Mouse (Mus musculus): ENCODE data around the gene Srcin1. TPM values are rescaled to one million over a fixed set of nuclear protein-coding genes. Genes with fewer than 3 reads are reported as not detected.
A peak's percentile ranks its signal among the peaks of the same experiment; 100 is the strongest.

The Srcin1 gene
- polyA plus RNA-seq, 1 experiment from 2014 or later, result 0.83 TPM

DNA sequence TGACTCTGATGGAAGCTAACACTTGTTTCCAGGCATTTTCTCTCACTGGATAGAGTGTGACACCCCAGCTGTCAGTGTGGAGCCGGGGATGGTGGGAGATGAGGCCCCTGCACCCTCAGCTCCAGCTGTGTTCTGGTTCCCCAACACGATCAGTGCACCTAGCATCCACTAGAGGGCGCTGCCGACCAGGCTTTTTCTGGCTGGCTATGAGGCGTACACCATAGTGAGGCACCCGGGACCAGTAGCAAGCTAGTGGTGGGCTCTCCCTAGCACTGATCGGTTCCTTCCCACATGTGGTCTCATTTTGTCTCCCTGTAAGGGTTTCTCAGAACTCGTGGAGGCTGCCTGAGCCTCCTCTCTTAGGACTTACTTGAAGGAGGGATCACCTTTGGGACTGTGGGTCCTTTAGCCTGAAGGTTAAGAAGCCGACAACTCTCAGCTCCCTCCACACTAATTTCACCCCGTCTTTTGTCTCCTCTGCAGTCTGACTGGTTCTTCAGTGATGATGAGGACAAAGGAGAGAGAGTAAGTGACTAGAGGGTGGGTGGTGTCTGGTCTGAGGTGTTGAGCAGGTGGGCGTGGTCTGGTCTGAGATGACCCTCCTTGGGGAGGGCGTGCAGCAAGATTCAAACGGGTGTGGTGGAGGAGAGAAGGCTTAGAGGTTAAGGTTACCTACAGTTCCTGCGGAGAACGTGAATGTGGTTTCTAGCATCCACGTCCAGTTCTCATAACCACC is 86.2 kb downstream of the Srcin1 start:
- 29% methylated on average over 16 of the region's 16 CpGs for WGBS
- Histone ChIP-seq H3K9ac (no peak overlapping the region), H3K4me1 (peaks cover 7% of the 10 kb centered on the region; the same call in 1 of the 2 replicates), H3K27ac (no peak overlapping the region), H3K9me3 (replicated peaks) (no peaks in the 10 kb centered on the region), H3K36me3 (peaks cover 81% of the 10 kb centered on the region), H3K4me3 (replicated peaks) (no peak overlapping the region), H3K4me2 (no peak overlapping the region), H3K27me3 (no peaks in the 10 kb centered on the region)
- ATAC-seq (replicated peaks; ENCODE audit: low FRiP score), result 0 out of 2 replicates have a peak, but pooled peaks have one; percentile 49

DNA sequence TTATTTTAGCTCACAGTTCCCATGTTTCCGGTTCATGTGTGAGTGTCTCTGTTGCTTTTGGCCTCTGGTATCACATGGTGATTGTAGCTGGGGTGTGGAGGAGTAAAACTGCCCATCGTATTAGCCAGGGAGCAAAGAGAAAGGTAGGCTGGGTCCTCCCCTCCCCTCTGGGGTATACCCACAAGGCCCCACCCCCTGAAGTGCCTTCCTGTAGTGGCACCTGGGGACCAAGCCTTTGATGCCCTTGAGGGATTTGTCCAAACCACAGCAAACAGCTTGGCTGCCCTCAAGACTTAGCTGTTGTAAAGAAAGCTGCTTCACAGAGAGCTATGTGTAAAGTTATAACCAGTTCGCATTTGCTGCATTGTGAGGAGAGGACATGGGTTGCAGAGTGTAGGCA is 88.3 kb downstream of the Srcin1 start:
- no peak overlapping the region for H3K4me3 ChIP-seq (replicated peaks)
- H3K9me3 ChIP-seq (replicated peaks), result no peaks in the 10 kb centered on the region
- H3K27ac ChIP-seq, result no peak overlapping the region
- no peak overlapping the region for H3K9ac ChIP-seq
- 46% methylated on average over 3 of the region's 3 CpGs for WGBS
- H3K36me3 ChIP-seq, result peaks cover 74% of the 10 kb centered on the region
- ATAC-seq (replicated peaks; ENCODE audit: low FRiP score), result no peak
- H3K4me1 ChIP-seq, result peaks cover 11% of the 10 kb centered on the region
- H3K4me2 ChIP-seq, result no peak overlapping the region
- no peaks in the 10 kb centered on the region for H3K27me3 ChIP-seq

DNA sequence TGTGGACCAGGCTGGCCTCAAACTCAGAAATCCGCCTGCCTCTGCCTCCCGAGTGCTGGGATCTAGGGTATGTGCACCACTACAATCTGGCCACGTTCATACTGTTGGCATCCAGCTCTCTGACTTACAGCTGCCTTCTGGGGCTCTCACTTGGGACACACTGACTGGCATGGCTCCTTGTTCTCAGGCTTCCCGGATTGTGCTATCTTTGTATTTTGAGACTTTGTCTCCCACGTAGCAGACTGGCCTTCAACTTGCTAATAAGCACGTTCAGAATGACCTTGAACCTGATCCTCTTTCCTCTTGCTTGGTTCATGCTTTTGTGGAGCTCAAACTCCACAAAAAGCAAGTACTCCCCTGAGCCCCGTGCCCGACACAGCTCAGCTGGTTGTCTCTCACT is 90.3 kb downstream of the Srcin1 start:
- no peak for ATAC-seq (replicated peaks; ENCODE audit: low FRiP score)
- Histone ChIP-seq H3K4me1 (peaks cover 23% of the 10 kb centered on the region), H3K27me3 (no peaks in the 10 kb centered on the region), H3K36me3 (peaks cover 64% of the 10 kb centered on the region), H3K9me3 (replicated peaks) (no peaks in the 10 kb centered on the region), H3K27ac (no peak overlapping the region), H3K4me3 (replicated peaks) (no peak overlapping the region), H3K9ac (no peak overlapping the region), H3K4me2 (no peak overlapping the region)
- WGBS, result 58% methylated on average over 8 of the region's 8 CpGs

DNA sequence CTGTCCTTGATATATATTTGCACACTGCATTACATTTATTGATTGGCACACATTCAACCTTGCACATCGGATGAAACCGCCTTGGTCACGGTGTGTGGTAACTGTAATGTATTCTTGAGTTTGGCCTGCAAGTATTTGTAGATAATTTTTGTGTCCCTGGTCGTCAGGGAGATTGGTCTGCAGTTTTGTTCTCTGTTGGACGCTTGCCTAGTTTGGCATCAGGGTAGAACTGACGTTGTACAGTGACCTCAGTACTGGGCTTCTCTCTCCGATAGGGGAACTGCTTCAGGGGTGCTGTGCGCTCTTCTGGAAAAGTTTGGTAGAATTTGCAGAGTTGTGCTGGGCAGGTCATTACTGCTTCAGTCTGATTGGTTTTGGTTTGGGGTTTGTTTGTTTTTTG is 96.2 kb downstream of the Srcin1 start:
- H3K9me3 ChIP-seq (replicated peaks), result no peaks in the 10 kb centered on the region
- ATAC-seq (replicated peaks; ENCODE audit: low FRiP score), result no peak
- H3K36me3 ChIP-seq, result peaks cover 74% of the 10 kb centered on the region
- no peak overlapping the region for H3K27ac ChIP-seq
- H3K4me2 ChIP-seq, result no peak overlapping the region
- H3K4me3 ChIP-seq (replicated peaks), result no peak overlapping the region
- 85% methylated on average over 8 of the region's 8 CpGs for WGBS
- no peak overlapping the region for H3K9ac ChIP-seq
- H3K4me1 ChIP-seq, result peaks cover 30% of the 10 kb centered on the region
- no peaks in the 10 kb centered on the region for H3K27me3 ChIP-seq

DNA sequence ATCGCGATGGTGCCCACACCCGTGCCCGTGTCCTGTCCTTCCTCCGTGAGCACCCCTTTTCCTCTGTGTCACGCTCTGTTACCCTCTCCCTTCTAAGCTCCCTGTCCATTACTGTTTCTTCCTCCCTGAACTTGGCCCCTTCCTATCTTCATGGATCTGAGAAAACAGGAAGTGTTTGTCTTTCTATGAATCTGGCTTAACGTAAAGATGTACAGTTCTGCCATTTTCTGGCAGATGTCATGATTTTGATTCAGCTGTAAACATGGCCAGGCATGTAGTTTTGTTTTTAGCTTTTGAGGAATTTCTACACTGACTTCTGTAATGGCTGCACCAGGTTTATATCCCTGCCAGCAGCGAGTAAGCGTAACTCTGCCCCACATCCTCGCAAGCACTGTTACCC is 96.9 kb downstream of the Srcin1 start:
- H3K4me3 ChIP-seq (replicated peaks), result no peak overlapping the region
- no peaks in the 10 kb centered on the region for H3K9me3 ChIP-seq (replicated peaks)
- H3K4me2 ChIP-seq, result no peak overlapping the region
- H3K27me3 ChIP-seq, result no peaks in the 10 kb centered on the region
- H3K4me1 ChIP-seq, result peaks cover 30% of the 10 kb centered on the region
- no peak for ATAC-seq (replicated peaks; ENCODE audit: low FRiP score)
- 64% methylated on average over 10 of the region's 10 CpGs for WGBS
- no peak overlapping the region for H3K27ac ChIP-seq
- H3K36me3 ChIP-seq, result peaks cover 70% of the 10 kb centered on the region
- no peak overlapping the region for H3K9ac ChIP-seq

DNA sequence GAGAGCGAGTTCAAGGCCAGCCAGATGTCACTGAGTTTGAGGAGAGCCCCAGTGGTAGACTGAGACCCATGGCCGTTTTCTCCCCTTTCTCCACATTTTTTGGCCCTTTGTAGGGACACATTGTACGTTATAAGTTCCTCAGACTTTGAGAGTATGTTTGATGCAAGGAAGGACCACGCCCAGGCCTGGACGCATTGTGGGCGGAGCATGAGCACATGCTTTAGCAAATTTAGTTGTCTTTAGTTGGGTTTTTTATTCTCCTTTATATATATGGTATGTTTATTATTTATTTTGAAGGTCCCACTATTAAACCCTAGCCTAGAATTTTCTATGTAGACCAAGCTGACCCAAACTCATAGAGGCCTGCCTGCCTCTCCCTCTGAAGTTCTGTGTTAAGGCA is 97.6 kb downstream of the Srcin1 start:
- Histone ChIP-seq H3K9ac (no peak overlapping the region), H3K9me3 (replicated peaks) (no peaks in the 10 kb centered on the region), H3K4me2 (no peak overlapping the region), H3K27me3 (no peaks in the 10 kb centered on the region), H3K36me3 (peaks cover 77% of the 10 kb centered on the region), H3K27ac (no peak overlapping the region), H3K4me1 (peaks cover 30% of the 10 kb centered on the region), H3K4me3 (replicated peaks) (no peak overlapping the region)
- WGBS, result 88% methylated on average over 6 of the region's 6 CpGs
- ATAC-seq (replicated peaks; ENCODE audit: low FRiP score), result no peak

DNA sequence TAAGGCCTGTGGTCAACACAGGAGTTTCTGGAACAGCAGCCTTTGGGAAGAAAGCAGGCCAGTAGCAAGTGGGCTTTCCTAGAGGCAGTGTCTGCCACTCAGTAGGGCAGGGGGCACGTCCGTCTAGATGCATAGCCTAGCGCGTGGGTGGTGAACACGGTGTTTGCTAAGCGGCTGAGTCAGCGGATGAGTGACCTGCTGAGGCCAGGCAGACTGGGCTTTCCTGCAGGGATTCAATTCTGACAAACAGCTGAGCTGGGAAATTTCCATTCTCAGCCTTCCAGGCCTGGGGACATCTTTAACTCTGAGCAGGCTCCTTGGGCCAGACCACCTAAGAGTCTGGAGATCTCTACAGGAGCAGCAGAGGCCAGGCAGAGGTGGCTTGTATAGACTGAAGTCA is 98.6 kb downstream of the Srcin1 start:
- ATAC-seq (replicated peaks; ENCODE audit: low FRiP score), result no peak
- Histone ChIP-seq H3K9ac (no peak overlapping the region), H3K27me3 (no peaks in the 10 kb centered on the region), H3K27ac (no peak overlapping the region), H3K4me1 (peaks cover 23% of the 10 kb centered on the region), H3K4me2 (no peak overlapping the region), H3K9me3 (replicated peaks) (no peaks in the 10 kb centered on the region), H3K36me3 (peaks cover 79% of the 10 kb centered on the region), H3K4me3 (replicated peaks) (no peak overlapping the region)
- WGBS, result 54% methylated on average over 7 of the region's 7 CpGs

DNA sequence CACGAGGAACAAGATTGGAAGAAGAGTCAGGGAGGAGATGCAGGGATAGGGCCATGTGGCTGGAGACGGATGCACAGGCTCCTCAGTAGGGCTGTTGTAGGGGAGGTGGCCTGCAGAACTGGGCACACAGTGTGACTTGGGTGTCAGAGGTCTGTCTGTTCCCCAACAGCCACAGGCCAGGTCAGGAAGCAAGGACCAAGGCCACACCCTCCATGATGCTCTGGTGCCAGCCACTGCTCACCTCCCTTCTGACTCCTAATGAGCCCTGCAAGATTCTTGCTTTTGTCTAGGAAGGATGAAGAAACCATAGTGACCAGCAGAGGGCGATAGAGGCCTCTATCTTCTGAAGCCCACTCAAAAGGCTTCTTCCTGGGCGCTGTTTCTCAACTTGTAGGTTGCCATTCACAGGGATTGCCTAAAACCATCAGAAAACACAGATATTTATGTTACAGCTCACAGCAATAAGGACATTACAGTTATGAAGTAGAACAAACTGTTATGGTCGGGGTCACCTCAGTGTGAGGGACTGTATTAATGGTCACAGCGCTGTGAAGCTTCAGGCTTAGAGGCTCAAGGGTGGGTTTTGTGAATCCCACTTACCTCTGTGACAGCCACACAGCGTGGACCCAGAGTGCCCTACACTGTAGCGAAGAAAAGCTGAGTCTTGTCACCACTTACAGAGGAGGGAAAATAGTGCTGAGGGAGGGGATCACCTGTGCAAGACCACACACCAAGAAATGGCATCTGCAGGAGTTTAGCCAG is 99.5 kb downstream of the Srcin1 start:
- no peak overlapping the region for H3K4me2 ChIP-seq
- H3K4me1 ChIP-seq, result peaks cover 14% of the 10 kb centered on the region; the same call in 1 of the 2 replicates
- no peak overlapping the region for H3K9ac ChIP-seq
- no peak overlapping the region; the same call in 1 of the 2 replicates for H3K27ac ChIP-seq
- no peak overlapping the region for H3K4me3 ChIP-seq (replicated peaks)
- no peaks in the 10 kb centered on the region for H3K9me3 ChIP-seq (replicated peaks)
- 65% methylated on average over 8 of the region's 8 CpGs for WGBS
- peaks cover 87% of the 10 kb centered on the region for H3K36me3 ChIP-seq
- no peaks in the 10 kb centered on the region for H3K27me3 ChIP-seq
- peak; percentile 24; the same call in 1 of the 2 replicates for ATAC-seq (replicated peaks; ENCODE audit: low FRiP score)

DNA sequence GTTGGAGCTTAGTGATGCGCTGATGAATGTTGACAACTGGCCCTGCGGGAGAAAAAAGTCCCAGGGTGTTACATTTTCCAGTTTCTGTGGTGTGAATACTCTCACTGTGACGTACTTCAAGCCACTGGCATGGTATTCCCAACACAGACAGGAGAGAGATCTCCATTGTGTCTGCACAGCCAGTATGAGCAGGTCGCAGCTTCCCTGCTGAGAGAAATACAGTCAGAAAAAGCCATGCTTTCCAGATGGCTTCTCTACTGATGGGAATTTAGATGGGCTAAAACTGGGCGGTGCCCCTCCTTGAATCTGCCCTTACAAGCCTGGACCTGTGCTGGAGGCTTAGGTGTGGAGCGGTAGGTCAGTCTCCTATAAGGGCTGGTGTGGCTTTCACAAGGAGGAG is 104.7 kb downstream of the Srcin1 start:
- WGBS, result 84% methylated on average over 6 of the region's 6 CpGs
- Histone ChIP-seq H3K27ac (no peak overlapping the region), H3K4me1 (no peaks in the 10 kb centered on the region; the same call in 1 of the 2 replicates), H3K4me2 (no peak overlapping the region), H3K9me3 (replicated peaks) (no peaks in the 10 kb centered on the region), H3K27me3 (no peaks in the 10 kb centered on the region), H3K4me3 (replicated peaks) (no peak overlapping the region), H3K9ac (no peak overlapping the region), H3K36me3 (peaks cover 86% of the 10 kb centered on the region)
- no peak for ATAC-seq (replicated peaks; ENCODE audit: low FRiP score)

DNA sequence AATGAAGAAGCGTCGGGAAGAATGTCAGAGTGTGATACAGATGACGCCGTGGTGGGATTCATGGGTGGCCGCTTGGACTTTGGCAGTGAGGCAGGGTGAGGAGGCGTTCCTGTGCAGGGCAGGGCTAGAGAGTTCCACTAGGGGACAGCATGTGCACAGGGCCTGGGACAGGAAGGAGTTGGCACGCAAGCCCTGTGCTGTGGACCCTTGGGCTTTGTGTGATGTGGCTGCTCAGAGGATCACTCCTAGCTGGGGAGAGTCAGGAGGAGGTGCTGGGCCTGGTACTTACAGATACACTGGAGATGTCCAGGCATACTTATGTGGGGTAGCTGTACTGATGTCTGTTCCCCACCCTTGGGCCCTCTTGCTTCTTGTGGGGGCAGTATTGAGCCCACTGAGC is 106.2 kb downstream of the Srcin1 start:
- Histone ChIP-seq H3K9ac (no peak overlapping the region), H3K9me3 (replicated peaks) (no peaks in the 10 kb centered on the region), H3K4me1 (no peaks in the 10 kb centered on the region; the same call in 1 of the 2 replicates), H3K27me3 (no peaks in the 10 kb centered on the region), H3K36me3 (peaks cover 86% of the 10 kb centered on the region), H3K4me3 (replicated peaks) (no peak overlapping the region), H3K4me2 (no peak overlapping the region), H3K27ac (no peak overlapping the region)
- 93% methylated on average over 7 of the region's 7 CpGs for WGBS
- no peak for ATAC-seq (replicated peaks; ENCODE audit: low FRiP score)

DNA sequence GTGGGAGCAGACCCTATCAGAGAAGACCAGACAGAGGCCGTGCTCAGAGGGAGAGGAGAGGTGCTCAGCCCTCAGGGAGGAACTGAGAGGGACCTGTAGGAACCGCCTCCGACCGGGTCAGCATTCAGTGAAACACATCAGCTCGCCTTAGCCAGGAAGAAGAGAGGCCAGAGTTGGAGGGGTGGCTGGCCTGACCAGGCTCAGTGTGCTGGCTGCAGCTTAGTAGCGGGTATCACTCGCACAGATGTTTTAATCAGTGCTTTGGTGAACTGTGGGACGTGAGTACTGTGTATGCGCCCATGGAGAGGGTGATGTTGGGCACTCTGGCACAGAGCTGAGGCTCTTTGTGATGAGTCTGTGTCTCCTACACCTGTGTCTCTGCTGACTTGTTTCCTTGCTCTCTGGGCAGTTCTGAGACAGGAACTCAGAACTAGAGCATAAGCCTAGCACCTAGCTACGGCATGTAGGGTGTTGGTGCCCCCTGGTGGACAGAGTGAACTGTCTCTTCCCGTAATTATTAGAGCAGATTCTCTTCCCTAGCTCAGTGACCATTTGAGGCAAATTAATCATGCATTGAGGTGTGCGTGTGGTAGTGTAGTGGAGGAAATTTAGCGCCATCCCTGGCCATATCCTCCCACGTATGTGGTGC is 107.2 kb downstream of the Srcin1 start:
- 47% methylated on average over 14 of the region's 14 CpGs for WGBS
- H3K9ac ChIP-seq, result no peak overlapping the region
- peak; percentile 50 for ATAC-seq (replicated peaks; ENCODE audit: low FRiP score)
- no peaks in the 10 kb centered on the region for H3K9me3 ChIP-seq (replicated peaks)
- 0 out of 2 replicates have a peak overlapping the region, but pooled peaks have one; percentile 34 for H3K27ac ChIP-seq
- H3K4me2 ChIP-seq, result no peak overlapping the region
- no peak overlapping the region for H3K4me3 ChIP-seq (replicated peaks)
- no peaks in the 10 kb centered on the region; the same call in 1 of the 2 replicates for H3K4me1 ChIP-seq
- H3K27me3 ChIP-seq, result no peaks in the 10 kb centered on the region
- peaks cover 90% of the 10 kb centered on the region for H3K36me3 ChIP-seq
